Mouse (Mus musculus) adrenal gland, postnatal 36 days (tissue): ENCODE data around the gene Rbbp8nl. TPM values are rescaled to one million over a fixed set of nuclear protein-coding genes. Genes with fewer than 3 reads are reported as not detected.

Experiments used
- DNase-seq, 2 experiments: peaks; one replicate each; pipeline ENCODE4 v3.0.0; 2021; ENCODE audit warnings: mixed read lengths in 1 of 2
- long read RNA-seq, 2 experiments: library from polyadenylated mRNA; stranded (forward); transcript quantifications; one replicate each; pipeline ENCODE4 v2.0.0; 2021; ENCODE audit warnings: borderline sequencing depth in 2 of 2
- total RNA-seq, 2 experiments: library from RNA; stranded (reverse); gene quantifications; 2 replicates each; pipeline ENCODE4 v1.2.3; 2021

Gene Rbbp8nl
- total RNA-seq, result not detected
- long read RNA-seq, experiment 1, result 0 reads
- long read RNA-seq, experiment 2, result 0 reads

GRCm38 (mm10) chr2:180289440-180290108, at the start of gene Rbbp8nl:
Rbbp8nl (minus strand) TSS chr2:180289879.
- DNase-seq, result no peak

GRCm38 (mm10) chr2:180334551-180334986, 44.9 kb upstream of the Rbbp8nl start, which contains the start of gene Gata5:
Gata5 (minus strand) TSS chr2:180334699.
- DNase-seq, result peak; percentile 41 to 50

GRCm38 (mm10) chr2:180333778-180334550, 44.3 kb upstream of the Rbbp8nl start:
- DNase-seq, result no peak

- DNase-seq, result no peak
Observed at GRCm38 (mm10) chr2:180329466-180329865, 39.8 kb upstream of the Rbbp8nl start.

- no peak for DNase-seq
Observed at GRCm38 (mm10) chr2:180322674-180323355, 33.1 kb upstream of the Rbbp8nl start.

GRCm38 (mm10) chr2:180320216-180320615, 30.5 kb upstream of the Rbbp8nl start:
- DNase-seq, result no peak

- DNase-seq, result no peak
Observed at GRCm38 (mm10) chr2:180317591-180317990, 27.9 kb upstream of the Rbbp8nl start.

GRCm38 (mm10) chr2:180314292-180314691, 24.6 kb upstream of the Rbbp8nl start:
- DNase-seq, result no peak

- DNase-seq, result peak in 1 of 2 experiments; percentile 17
Observed at GRCm38 (mm10) chr2:180311147-180311546, 21.5 kb upstream of the Rbbp8nl start.

- DNase-seq, result no peak
Observed at GRCm38 (mm10) chr2:180307680-180308079, 18.0 kb upstream of the Rbbp8nl start.

GRCm38 (mm10) chr2:180306423-180307168, 16.9 kb upstream of the Rbbp8nl start:
- no peak for DNase-seq

GRCm38 (mm10) chr2:180306009-180306408, 16.3 kb upstream of the Rbbp8nl start:
- no peak for DNase-seq

- no peak for DNase-seq
Observed at GRCm38 (mm10) chr2:180305490-180305889, 15.8 kb upstream of the Rbbp8nl start.

GRCm38 (mm10) chr2:180304554-180304953, 14.9 kb upstream of the Rbbp8nl start:
- no peak for DNase-seq

GRCm38 (mm10) chr2:180303468-180303867, 13.8 kb upstream of the Rbbp8nl start:
- DNase-seq, result no peak

GRCm38 (mm10) chr2:180302201-180302600, 12.5 kb upstream of the Rbbp8nl start:
- DNase-seq, result no peak

- no peak for DNase-seq
Observed at GRCm38 (mm10) chr2:180300771-180301170, 11.1 kb upstream of the Rbbp8nl start.

- no peak for DNase-seq
Observed at GRCm38 (mm10) chr2:180300252-180300651, 10.6 kb upstream of the Rbbp8nl start.

- no peak for DNase-seq
Observed at GRCm38 (mm10) chr2:180292906-180293305, 3.2 kb upstream of the Rbbp8nl start.

GRCm38 (mm10) chr2:180292026-180292425, 2.3 kb upstream of the Rbbp8nl start:
- no peak for DNase-seq

GRCm38 (mm10) chr2:180291566-180291965, 1.9 kb upstream of the Rbbp8nl start:
- no peak for DNase-seq

GRCm38 (mm10) chr2:180290503-180290902, 824 bp upstream of the Rbbp8nl start:
- no peak for DNase-seq
